Mouse (Mus musculus) cerebellum, adult 2 months (tissue): ENCODE data around the gene Tmem109.

Source experiments
- CTCF ChIP-seq: fragments of 200-500 bp; IDR thresholded peaks from 2 replicates; pipeline ENCODE4 v1.5.1; 2011; ENCODE audit warnings: low read depth, mild to moderate bottlenecking, control low read depth, low read length, moderate library complexity, borderline replicate concordance; ENCODE audit not compliant: insufficient read depth
- POLR2A ChIP-seq: fragments of 200-500 bp; IDR thresholded peaks from 2 replicates; pipeline ENCODE4 v1.6.1; 2011; ENCODE audit warnings: low read length, control low read depth, borderline replicate concordance; ENCODE audit not compliant: insufficient read depth

- no peak for TF ChIP-seq POLR2A
- peak; percentile 35; the same call in 1 of the 2 replicates for TF ChIP-seq CTCF
Measured at GRCm38 (mm10) chr19:10860072-10860497, 21.7 kb downstream of the Tmem109 start.
